Mouse (Mus musculus) forebrain, embryonic 14.5 days (tissue): ENCODE results near the gene Ppp2ca. TPM values are rescaled to one million over a fixed set of nuclear protein-coding genes. Genes with fewer than 3 reads are reported as not detected.
"Not testable (repeated sequence)": the region's sequence is repeated elsewhere in the genome, so short reads cannot be mapped to it uniquely, and the experiment has no call there.

ENCODE experiments used
- ATAC-seq: fragments of 200-750 bp; cut with Nextera tagmentation; 2 replicates; pipeline ENCODE4 v1.8.0; 2017; ENCODE audit warnings: mild to moderate bottlenecking, moderate library complexity
- DNase-seq: peaks from one replicate; pipeline ENCODE4 v3.0.0-alpha.2; 2015; ENCODE audit warnings: low spot score
- H3K27ac ChIP-seq: fragments of 300-500 bp; sonication (generic); 2 replicates; pipeline ENCODE4 v1.5.1; 2014; ENCODE audit warnings: low read depth, mild to moderate bottlenecking, control low read depth, low read length, moderate library complexity
- H3K27me3 ChIP-seq: fragments of 300-500 bp; sonication (generic); replicated peaks from 2 replicates; pipeline ENCODE4 v1.6.1; 2014; ENCODE audit warnings: low read length, control low read depth, mixed read lengths; ENCODE audit not compliant: control insufficient read depth, insufficient read depth
- H3K36me3 ChIP-seq: fragments of 300-500 bp; sonication (generic); 2 replicates; pipeline ENCODE4 v1.6.1; 2014; ENCODE audit warnings: low read length, control low read depth; ENCODE audit not compliant: control insufficient read depth, insufficient read depth
- H3K4me1 ChIP-seq: fragments of 300-500 bp; sonication (generic); 2 replicates; pipeline ENCODE4 v1.6.1; 2014; ENCODE audit warnings: antibody characterized with exemption, low read length, control low read depth; ENCODE audit not compliant: control insufficient read depth, insufficient read depth
- H3K4me2 ChIP-seq: fragments of 300-500 bp; sonication (generic); 2 replicates; pipeline ENCODE4 v1.6.1; 2014; ENCODE audit warnings: mild to moderate bottlenecking, control low read depth, low read length
- H3K4me3 ChIP-seq: fragments of 300-500 bp; sonication (generic); 2 replicates; pipeline ENCODE4 v1.5.1; 2014; ENCODE audit warnings: low read depth, low read length, control low read depth
- H3K9ac ChIP-seq: fragments of 300-500 bp; sonication (generic); 2 replicates; pipeline ENCODE4 v1.6.1; 2014; ENCODE audit warnings: mild to moderate bottlenecking, low read length, control low read depth, moderate library complexity
- H3K9me3 ChIP-seq: fragments of 300-500 bp; sonication (generic); replicated peaks from 2 replicates; pipeline ENCODE4 v1.6.1; 2016; ENCODE audit warnings: low read length, control low read depth, mixed read lengths; ENCODE audit not compliant: control insufficient read depth
- WGBS: fragments of 180-500 bp; shearing (Covaris S2); extraction: QIAGEN DNeasy Blood & Tissue Kit; methylation state at CpG from one replicate; pipeline ENCODE4 v1.1.7; 2014; 5-methylcytosine and 5-hydroxymethylcytosine counted together
- polyA plus RNA-seq: library from polyadenylated mRNA; unstranded; fragments of >200 nt; fragmentation: Nextera tagmentation; extraction: Ambion mirVana; gene quantifications from 2 replicates; pipeline ENCODE4 v1.2.1, GENCODE M21; 2014

Gene Ppp2ca
- polyA plus RNA-seq, 1 experiment from 2014 or later, result 140 TPM

GRCm38 (mm10) chr11:52102977-52103376 is 4.5 kb downstream of the Ppp2ca start:
- H3K9ac ChIP-seq, result no peak overlapping the region
- no peak overlapping the region for H3K4me2 ChIP-seq
- no peaks in the 10 kb centered on the region for H3K9me3 ChIP-seq
- peaks cover 19% of the 10 kb centered on the region for H3K4me1 ChIP-seq
- DNase-seq, result no peak
- no peaks in the 10 kb centered on the region for H3K36me3 ChIP-seq
- WGBS, result 88% methylated on average over 4 of the region's 4 CpGs
- H3K4me3 ChIP-seq, result no peak overlapping the region
- H3K27me3 ChIP-seq, result no peaks in the 10 kb centered on the region
- H3K27ac ChIP-seq, result no peak overlapping the region
- no peak for ATAC-seq

GRCm38 (mm10) chr11:52105503-52105902 is 7.0 kb downstream of the Ppp2ca start:
- Histone ChIP-seq H3K9me3 (no peaks in the 10 kb centered on the region), H3K9ac (no peak overlapping the region), H3K27me3 (no peaks in the 10 kb centered on the region), H3K27ac (no peak overlapping the region), H3K36me3 (no peaks in the 10 kb centered on the region), H3K4me1 (peaks cover 11% of the 10 kb centered on the region), H3K4me3 (no peak overlapping the region), H3K4me2 (no peak overlapping the region)
- DNase-seq (no peak), ATAC-seq (no peak)

- Histone ChIP-seq H3K4me2 (no peak overlapping the region), H3K36me3 (no peaks in the 10 kb centered on the region), H3K27ac (no peak overlapping the region), H3K4me3 (no peak overlapping the region), H3K9ac (no peak overlapping the region), H3K9me3 (no peaks in the 10 kb centered on the region), H3K4me1 (peaks cover 6% of the 10 kb centered on the region), H3K27me3 (no peaks in the 10 kb centered on the region)
- no peak for DNase-seq
- ATAC-seq, result no peak
- 96% methylated on average over 2 of the region's 2 CpGs for WGBS
Measured at GRCm38 (mm10) chr11:52106037-52106436, 7.6 kb downstream of the Ppp2ca start.

DNA sequence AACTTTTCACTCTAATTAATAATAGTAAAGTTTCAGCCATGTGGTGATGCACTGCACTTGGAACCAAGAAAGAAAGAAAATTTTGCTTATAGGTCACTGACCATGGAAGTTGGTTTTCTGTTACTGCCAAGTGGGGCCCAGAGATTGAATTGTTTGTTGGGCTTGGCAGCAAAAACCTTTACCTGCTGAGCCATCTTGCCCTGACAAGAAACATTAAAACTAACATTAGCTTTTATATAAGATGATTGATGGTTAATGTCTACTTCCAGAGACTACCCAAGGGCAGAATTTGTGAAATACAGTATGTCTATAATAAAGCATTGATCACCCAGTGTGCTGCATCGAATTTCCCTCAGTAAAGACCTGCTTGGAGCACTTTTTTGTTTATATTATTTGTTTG is 8.0 kb downstream of the Ppp2ca start:
- no peaks in the 10 kb centered on the region for H3K9me3 ChIP-seq

DNA sequence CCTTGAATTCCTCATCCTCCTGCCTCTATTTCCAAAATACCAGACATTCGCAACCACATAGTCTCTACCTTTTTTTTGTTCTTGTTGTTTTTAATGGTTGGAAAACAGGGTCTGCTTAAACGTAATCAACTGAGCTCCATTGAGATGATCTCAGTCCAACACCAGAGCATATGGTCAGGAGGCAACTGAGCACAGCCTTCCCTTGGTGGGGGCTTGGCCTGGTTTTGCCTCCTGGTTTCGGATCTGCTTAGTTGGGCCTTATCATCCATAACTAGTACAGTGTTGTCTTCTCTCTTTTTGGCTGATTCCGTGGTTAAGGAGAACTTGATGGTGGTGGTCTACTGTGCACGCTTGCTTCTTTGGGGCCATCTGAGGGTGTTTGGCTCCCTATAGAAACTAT is 10.3 kb downstream of the Ppp2ca start:
- H3K4me3 ChIP-seq, result no peak overlapping the region
- H3K4me2 ChIP-seq, result no peak overlapping the region
- H3K36me3 ChIP-seq, result peaks cover 4% of the 10 kb centered on the region; the same call in 1 of the 2 replicates
- no peak overlapping the region for H3K9ac ChIP-seq
- no peaks in the 10 kb centered on the region for H3K9me3 ChIP-seq
- H3K27ac ChIP-seq, result no peak overlapping the region
- whole genome bisulfite sequencing, result 96% methylated on average over 5 of the region's 5 CpGs
- no peaks in the 10 kb centered on the region for H3K27me3 ChIP-seq
- DNase-seq (no peak), ATAC-seq (no peak)
- no peaks in the 10 kb centered on the region for H3K4me1 ChIP-seq

More for the DNA sequence above, 8.0 kb downstream of the Ppp2ca start:
- Histone ChIP-seq H3K9ac (no peak overlapping the region), H3K36me3 (no peaks in the 10 kb centered on the region), H3K4me2 (no peak overlapping the region), H3K4me3 (no peak overlapping the region), H3K4me1 (peaks cover 2% of the 10 kb centered on the region; the same call in 1 of the 2 replicates), H3K27ac (no peak overlapping the region), H3K27me3 (no peaks in the 10 kb centered on the region)
- WGBS, result 89% methylated on average over 1 of the region's 1 CpGs
- DNase-seq (no peak), ATAC-seq (no peak)

DNA sequence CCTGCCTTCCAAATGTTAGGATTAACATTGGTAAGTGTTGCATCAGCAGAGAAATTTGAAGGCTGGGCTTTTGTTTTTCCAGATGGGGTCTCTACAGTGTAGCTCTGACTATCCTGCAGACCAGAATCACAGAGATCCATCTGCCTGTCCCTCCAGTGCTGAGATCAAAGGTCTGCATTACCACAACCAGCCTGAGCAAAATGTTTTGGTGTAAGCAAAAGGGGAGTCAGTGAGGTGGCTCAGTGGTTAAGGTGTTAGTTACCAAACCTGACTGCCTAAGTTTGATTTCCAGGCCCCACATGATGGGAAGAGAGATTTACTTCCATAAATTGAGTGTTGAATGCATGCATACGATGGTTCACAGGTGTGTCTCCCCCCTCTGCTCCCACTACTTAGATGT is 10.9 kb downstream of the Ppp2ca start:
- Histone ChIP-seq H3K4me2 (no peak overlapping the region), H3K9me3 (no peaks in the 10 kb centered on the region), H3K4me1 (no peaks in the 10 kb centered on the region), H3K9ac (no peak overlapping the region), H3K27me3 (no peaks in the 10 kb centered on the region), H3K36me3 (peaks cover 9% of the 10 kb centered on the region), H3K4me3 (no peak overlapping the region), H3K27ac (no peak overlapping the region)
- DNase-seq (no peak), ATAC-seq (no peak)
- 85% methylated on average over 1 of the region's 1 CpGs for WGBS

DNA sequence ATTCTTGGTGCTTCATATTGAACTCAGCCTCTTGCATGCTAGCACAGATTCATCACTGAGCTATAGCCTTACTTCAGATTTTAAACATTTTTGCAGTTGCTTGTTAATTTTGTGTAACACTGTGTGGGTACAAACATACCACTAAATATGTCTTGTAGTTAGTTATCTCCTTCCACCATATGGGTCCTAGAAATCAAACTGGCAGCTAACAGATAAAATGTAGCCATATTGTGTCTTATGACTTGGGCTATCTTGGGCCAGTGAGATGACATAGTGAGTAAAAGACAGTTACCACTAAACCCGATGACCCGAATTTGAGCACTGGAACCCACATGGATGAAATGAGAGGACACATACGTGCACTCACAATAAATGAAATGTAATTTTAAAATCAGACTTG is 17.0 kb downstream of the Ppp2ca start:
- no peak overlapping the region for H3K4me3 ChIP-seq
- no peaks in the 10 kb centered on the region for H3K4me1 ChIP-seq
- no peak for ATAC-seq
- peaks cover 66% of the 10 kb centered on the region for H3K36me3 ChIP-seq
- H3K27me3 ChIP-seq, result no peaks in the 10 kb centered on the region
- 93% methylated on average over 3 of the region's 3 CpGs for WGBS
- no peak for DNase-seq
- H3K9ac ChIP-seq, result no peak overlapping the region
- no peak overlapping the region for H3K27ac ChIP-seq
- H3K9me3 ChIP-seq, result no peaks in the 10 kb centered on the region
- H3K4me2 ChIP-seq, result no peak overlapping the region

- 88% methylated on average over 6 of the region's 6 CpGs for WGBS
- not testable (repeated sequence) for H3K9ac ChIP-seq, DNase-seq, H3K27ac ChIP-seq, H3K4me3 ChIP-seq, H3K4me2 ChIP-seq, H3K9me3 ChIP-seq, H3K4me1 ChIP-seq, ATAC-seq, H3K27me3 ChIP-seq
- peaks cover 70% of the 10 kb centered on the region for H3K36me3 ChIP-seq
Measured at GRCm38 (mm10) chr11:52116117-52116516, 17.6 kb downstream of the Ppp2ca start.

DNA sequence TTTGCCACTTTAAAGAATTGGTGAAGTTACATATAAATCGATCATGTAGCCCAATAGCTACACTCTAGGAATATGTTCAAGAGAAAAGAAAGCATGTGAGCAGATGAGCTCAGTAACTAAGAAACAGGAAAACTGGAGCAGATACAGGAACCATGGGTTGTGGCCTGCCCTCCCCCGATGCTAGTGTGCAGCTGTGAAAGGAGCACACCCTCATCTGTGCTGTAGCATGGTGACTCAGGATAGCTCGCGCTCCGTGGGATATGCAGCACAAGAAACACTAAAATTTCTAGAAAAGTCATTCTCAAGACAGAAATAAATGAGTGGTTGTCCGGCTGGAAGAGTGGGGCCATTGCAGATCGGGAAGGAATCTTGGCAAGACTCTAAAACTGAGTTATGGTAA is 18.7 kb downstream of the Ppp2ca start:
- no peak overlapping the region for H3K27ac ChIP-seq
- no peak overlapping the region for H3K4me3 ChIP-seq
- H3K27me3 ChIP-seq, result no peaks in the 10 kb centered on the region
- ATAC-seq, result no peak
- DNase-seq, result no peak
- WGBS, result 98% methylated on average over 7 of the region's 7 CpGs
- H3K4me1 ChIP-seq, result no peaks in the 10 kb centered on the region
- H3K9ac ChIP-seq, result no peak overlapping the region
- no peaks in the 10 kb centered on the region for H3K9me3 ChIP-seq
- no peak overlapping the region for H3K4me2 ChIP-seq
- peaks cover 80% of the 10 kb centered on the region for H3K36me3 ChIP-seq
